In genomic region chr1:22901018-22901625, GRCm38 (mm10) we compare ENCODE assay signal across 19 mouse cellular contexts.
DNase-seq lines count a peak whose midpoint lies in the region; ATAC-seq lines count a peak whose summit lies in the region.
"Had no signal": no experiment of that assay in that cellular context is flagged by ENCODE, and none has a peak within 500 bp of the region (broad histone marks: within the 10 kb centered on the region; RNA-seq: fewer than 3 reads in every experiment).

No protein-coding gene starts in this region.

- no peaks in the 10 kb centered on the region for H3K27me3 ChIP-seq in limb, embryonic 12.5 days
- H3K27me3 ChIP-seq in limb, embryonic 10.5 days (ENCODE audit: low read depth, poor library complexity, severe bottlenecking): no peaks in the 10 kb centered on the region
- no peaks in the 10 kb centered on the region for H3K27me3 ChIP-seq in neural tube, embryonic 12.5 days (replicated peaks)
- H3K27me3 ChIP-seq in neural tube, embryonic 14.5 days (ENCODE audit: control insufficient read depth, insufficient read depth, low read length): no peaks in the 10 kb centered on the region
- H3K27me3 ChIP-seq: embryonic facial prominence, embryonic 12.5 days; forebrain, embryonic 13.5 days; forebrain, embryonic 15.5 days had no signal

- peak; percentile 68 for ATAC-seq in limb, embryonic 12.5 days (ENCODE audit: insufficient number of reproducible peaks, insufficient read depth, low FRiP score, low TSS enrichment, low read depth)
- ATAC-seq in neural tube, embryonic 12.5 days (ENCODE audit: low FRiP score, low read depth): peak; percentile 87; the same call in 1 of the 2 replicates
- peak; percentile 77; the same call in 1 of the 2 replicates for ATAC-seq in neural tube, embryonic 14.5 days (ENCODE audit: low read depth)
- ATAC-seq: forebrain, embryonic 13.5 days; forebrain, embryonic 15.5 days; forebrain, postnatal 0 days had no signal

- H3K4me3 ChIP-seq in limb, embryonic 12.5 days (replicated peaks): no peak overlapping the region
- no peak overlapping the region for H3K4me3 ChIP-seq in limb, embryonic 10.5 days
- no peak overlapping the region for H3K4me3 ChIP-seq in neural tube, embryonic 12.5 days
- H3K4me3 ChIP-seq in neural tube, embryonic 14.5 days (ENCODE audit: low read depth, low read length): no peak overlapping the region
- H3K4me3 ChIP-seq: embryonic facial prominence, embryonic 10.5 days; embryonic facial prominence, embryonic 12.5 days; forebrain, embryonic 13.5 days; forebrain, embryonic 15.5 days had no signal

- no peak overlapping the region for H3K27ac ChIP-seq in limb, embryonic 12.5 days
- H3K27ac ChIP-seq in limb, embryonic 10.5 days: no peak overlapping the region
- H3K27ac ChIP-seq in neural tube, embryonic 12.5 days: no peak overlapping the region
- H3K27ac ChIP-seq in neural tube, embryonic 14.5 days (ENCODE audit: low read depth, low read length): no peak overlapping the region
- H3K27ac ChIP-seq: embryonic facial prominence, embryonic 10.5 days; embryonic facial prominence, embryonic 12.5 days; forebrain, embryonic 13.5 days; forebrain, embryonic 15.5 days had no signal

- no peaks in the 10 kb centered on the region for H3K4me1 ChIP-seq in limb, embryonic 12.5 days (replicated peaks)
- no peaks in the 10 kb centered on the region for H3K4me1 ChIP-seq in limb, embryonic 10.5 days
- H3K4me1 ChIP-seq in neural tube, embryonic 12.5 days: no peaks in the 10 kb centered on the region
- H3K4me1 ChIP-seq in neural tube, embryonic 14.5 days (ENCODE audit: control insufficient read depth, insufficient read depth, low read length): no peaks in the 10 kb centered on the region
- H3K4me1 ChIP-seq: embryonic facial prominence, embryonic 10.5 days; embryonic facial prominence, embryonic 12.5 days; forebrain, embryonic 13.5 days; forebrain, embryonic 15.5 days had no signal

- H3K9me3 ChIP-seq in limb, embryonic 12.5 days: no peaks in the 10 kb centered on the region
- no peaks in the 10 kb centered on the region for H3K9me3 ChIP-seq in limb, embryonic 10.5 days (replicated peaks)
- H3K9me3 ChIP-seq in neural tube, embryonic 12.5 days: no peaks in the 10 kb centered on the region
- no peaks in the 10 kb centered on the region for H3K9me3 ChIP-seq in neural tube, embryonic 14.5 days (ENCODE audit: control insufficient read depth, low read length)
- H3K9me3 ChIP-seq: embryonic facial prominence, embryonic 10.5 days; embryonic facial prominence, embryonic 12.5 days; forebrain, embryonic 13.5 days; forebrain, embryonic 15.5 days had no signal

- no peak overlapping the region for H3K9ac ChIP-seq in limb, embryonic 12.5 days (replicated peaks)
- no peak overlapping the region for H3K9ac ChIP-seq in neural tube, embryonic 12.5 days
- H3K9ac ChIP-seq in neural tube, embryonic 14.5 days (replicated peaks; ENCODE audit: low read depth, low read length): no peak overlapping the region
- H3K9ac ChIP-seq: embryonic facial prominence, embryonic 12.5 days; forebrain, embryonic 13.5 days; forebrain, embryonic 15.5 days; forebrain, postnatal 0 days had no signal

- 54% methylated on average over 5 of the region's 5 CpGs for WGBS in limb, embryonic 12.5 days
- 76% methylated on average over 5 of the region's 5 CpGs for WGBS in limb, embryonic 10.5 days
- WGBS in neural tube, embryonic 12.5 days: 60% methylated on average over 5 of the region's 5 CpGs
- WGBS in neural tube, embryonic 14.5 days: 44% methylated on average over 5 of the region's 5 CpGs

- no peaks in the 10 kb centered on the region for H3K36me3 ChIP-seq in limb, embryonic 12.5 days
- H3K36me3 ChIP-seq in limb, embryonic 10.5 days: no peaks in the 10 kb centered on the region
- H3K36me3 ChIP-seq in neural tube, embryonic 12.5 days: no peaks in the 10 kb centered on the region
- no peaks in the 10 kb centered on the region for H3K36me3 ChIP-seq in neural tube, embryonic 14.5 days (ENCODE audit: control insufficient read depth, insufficient read depth, low read length)
- H3K36me3 ChIP-seq: embryonic facial prominence, embryonic 10.5 days; embryonic facial prominence, embryonic 12.5 days; forebrain, embryonic 15.5 days had no signal

- no peak for DNase-seq in limb, embryonic 10.5 days (ENCODE audit: low spot score)
- no peak for DNase-seq in neural tube, embryonic 10.5 days (ENCODE audit: extremely low spot score, low spot score)
- no peak for DNase-seq in cerebellum, adult 9-11 months
- DNase-seq: adrenal gland, adult 2 months; adrenal gland, postnatal 10 days; adrenal gland, postnatal 25 days; cerebellum, adult 11 months; cerebellum, adult 18-20 months; cerebellum, adult 8-10 months; cerebellum, postnatal 10 days; cerebellum, postnatal 25 days; forebrain, postnatal 0 days had no signal

- H3K4me2 ChIP-seq in limb, embryonic 12.5 days: no peak overlapping the region
- no peak overlapping the region for H3K4me2 ChIP-seq in neural tube, embryonic 12.5 days (replicated peaks)
- H3K4me2 ChIP-seq in neural tube, embryonic 14.5 days (ENCODE audit: low read depth, low read length): no peak overlapping the region
- H3K4me2 ChIP-seq: embryonic facial prominence, embryonic 12.5 days; forebrain, embryonic 13.5 days; forebrain, embryonic 15.5 days had no signal
